Mouse (Mus musculus): ENCODE measurements around the gene Ube2a.

DNA sequence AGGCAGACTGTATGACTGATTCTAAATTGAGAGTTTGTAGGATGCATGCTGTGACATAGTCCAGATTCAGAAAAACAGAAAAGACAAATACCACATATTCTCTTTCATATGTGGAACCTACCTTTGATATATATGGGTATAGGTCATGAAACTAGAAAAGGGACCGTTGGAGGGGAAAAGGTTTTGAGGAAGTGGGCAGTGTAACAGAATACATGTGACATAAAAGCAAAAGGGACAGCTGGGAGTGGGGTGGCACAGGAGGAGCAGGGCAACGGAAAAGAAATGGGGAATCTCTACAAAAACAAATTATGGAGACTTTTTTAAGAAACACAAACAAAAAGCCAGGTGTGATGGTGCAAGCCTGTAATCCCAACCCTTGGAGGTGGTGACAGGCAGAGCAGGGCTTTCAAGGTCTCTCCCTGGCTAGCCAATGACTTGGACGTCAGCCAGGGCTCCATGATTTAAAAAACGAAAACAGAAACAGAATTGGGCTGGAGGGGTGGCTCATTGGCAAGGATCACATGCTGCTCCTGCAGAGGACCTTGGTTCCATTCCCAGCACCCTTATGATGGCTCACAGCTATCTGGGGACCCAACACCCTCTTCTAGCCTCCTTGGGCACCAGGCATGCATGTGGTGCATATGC, 30.2 kb upstream of the Ube2a start:
- TF ChIP-seq CTCF (IDR thresholded peaks at IDR 0.05; ENCODE audit: borderline replicate concordance, control insufficient read depth, extremely low read depth, insufficient read depth, low read length, poor library complexity): no peak
- no peak for TF ChIP-seq POLR2A (IDR thresholded peaks at IDR 0.05; ENCODE audit: control insufficient read depth, extremely low read depth, insufficient read depth, low read length, poor library complexity)

Measured in thymus, adult 2 months (tissue).